Mouse (Mus musculus): Measurements from ENCODE around the gene 4833423E24Rik.

The 4833423E24Rik gene
- long read RNA-seq, experiment 1: 0 reads
- long read RNA-seq, experiment 2, partial matches to known transcripts: 0 of 1 reads
- long read RNA-seq, experiment 2, other reads (novel, unspliced or antisense): 0 of 1 reads

- intact Hi-C loops (cut with DNase I): no loop called here
Measured at GRCm38 (mm10) chr2:85518879-85519278, at the start of gene 4833423E24Rik. 4833423E24Rik (minus strand) TSS chr2:85519024.

GRCm38 (mm10) chr2:85561187-85561586 lies 42.4 kb upstream of the 4833423E24Rik start:
- intact Hi-C loops (cut with DNase I): loop anchor here (1.0 to 10.0 kb wide), 3 partner anchors 246 to 438 kb away; no protein-coding TSS in a partner anchor

- intact Hi-C loops (cut with DNase I): loop anchor here (2.0 to 10.0 kb wide), 2 partner anchors 245 to 313 kb away; no protein-coding TSS in a partner anchor
Measured at GRCm38 (mm10) chr2:85560226-85560625, 41.4 kb upstream of the 4833423E24Rik start.

- intact Hi-C loops (cut with DNase I): no loop called here
Measured at GRCm38 (mm10) chr2:85554806-85555205, 36.0 kb upstream of the 4833423E24Rik start.

GRCm38 (mm10) chr2:85533934-85534333 lies 15.1 kb upstream of the 4833423E24Rik start:
- intact Hi-C loops (cut with DNase I): no loop called here

GRCm38 (mm10) chr2:85532082-85532778 lies 13.4 kb upstream of the 4833423E24Rik start:
- intact Hi-C loops (cut with DNase I): no loop called here

- intact Hi-C loops (cut with DNase I): no loop called here
Measured at GRCm38 (mm10) chr2:85522859-85523489, 4.2 kb upstream of the 4833423E24Rik start.

GRCm38 (mm10) chr2:85518292-85518691 lies 532 bp downstream of the 4833423E24Rik start:
- intact Hi-C loops (cut with DNase I): no loop called here

GRCm38 (mm10) chr2:85510376-85510775 lies 8.4 kb downstream of the 4833423E24Rik start:
- intact Hi-C loops (cut with DNase I): no loop called here

- intact Hi-C loops (cut with DNase I): no loop called here
Measured at GRCm38 (mm10) chr2:85490396-85490795, 28.4 kb downstream of the 4833423E24Rik start.

- intact Hi-C loops (cut with DNase I): no loop called here
Measured at GRCm38 (mm10) chr2:85466801-85467325, 52.0 kb downstream of the 4833423E24Rik start.

GRCm38 (mm10) chr2:85443539-85443938 lies 75.3 kb downstream of the 4833423E24Rik start, which contains the start of gene Olfr995:
Olfr995 (minus strand) TSS chr2:85443639.
- intact Hi-C loops (cut with DNase I): no loop called here

GRCm38 (mm10) chr2:85442546-85442945 lies 76.3 kb downstream of the 4833423E24Rik start:
- intact Hi-C loops (cut with DNase I): no loop called here

GRCm38 (mm10) chr2:85436351-85436750 lies 82.5 kb downstream of the 4833423E24Rik start, which contains the start of gene Olfr994:
Olfr994 (minus strand) TSS chr2:85436451.
- intact Hi-C loops (cut with DNase I): no loop called here

Measured in adrenal gland (tissue).